Mouse (Mus musculus) liver, embryonic 15.5 days (tissue): ENCODE results near the gene Vwde. TPM values are rescaled to one million over a fixed set of nuclear protein-coding genes. Genes with fewer than 3 reads are reported as not detected.

Source experiments
- ATAC-seq: fragments of 200-750 bp; cut with Nextera tagmentation; 2 replicates; pipeline ENCODE4 v1.8.0; 2017; ENCODE audit warnings: moderate number of reproducible peaks, mild to moderate bottlenecking, moderate library complexity; ENCODE audit not compliant: insufficient read depth
- H3K27ac ChIP-seq: fragments of 300-500 bp; sonication (generic); replicated peaks from 2 replicates; pipeline ENCODE4 v1.5.1; 2015; ENCODE audit warnings: mild to moderate bottlenecking, inconsistent platforms
- H3K27me3 ChIP-seq: fragments of 300-500 bp; sonication (generic); 2 replicates; pipeline ENCODE4 v1.6.1; 2015; ENCODE audit warnings: mild to moderate bottlenecking, inconsistent platforms
- H3K36me3 ChIP-seq: fragments of 300-500 bp; sonication (generic); replicated peaks from 2 replicates; pipeline ENCODE4 v1.6.1; 2015; ENCODE audit warnings: moderate library complexity, mild to moderate bottlenecking, inconsistent platforms
- H3K4me1 ChIP-seq: fragments of 300-500 bp; sonication (generic); replicated peaks from 2 replicates; pipeline ENCODE4 v1.6.1; 2015; ENCODE audit warnings: inconsistent platforms
- H3K4me2 ChIP-seq: fragments of 300-500 bp; sonication (generic); 2 replicates; pipeline ENCODE4 v1.6.1; 2015; ENCODE audit warnings: moderate library complexity, mild to moderate bottlenecking, inconsistent platforms
- H3K4me3 ChIP-seq: fragments of 300-500 bp; sonication (generic); replicated peaks from 2 replicates; pipeline ENCODE4 v1.5.1; 2015; ENCODE audit warnings: mild to moderate bottlenecking, inconsistent platforms
- H3K9ac ChIP-seq: fragments of 300-500 bp; sonication (generic); 2 replicates; pipeline ENCODE4 v1.6.1; 2015; ENCODE audit warnings: moderate library complexity, mild to moderate bottlenecking, inconsistent platforms
- H3K9me3 ChIP-seq: fragments of 300-500 bp; sonication (generic); replicated peaks from 2 replicates; pipeline ENCODE4 v1.6.1; 2016; ENCODE audit warnings: inconsistent platforms
- WGBS: fragments of 180-500 bp; shearing (Covaris S2); methylation state at CpG from one replicate; pipeline ENCODE4 v1.1.7; 2015; ENCODE audit warnings: mixed read lengths; ENCODE audit not compliant: insufficient replicate concordance; 5-methylcytosine and 5-hydroxymethylcytosine counted together
- polyA plus RNA-seq: library from polyadenylated mRNA; unstranded; fragments of >200 nt; fragmentation: Nextera tagmentation; extraction: Ambion mirVana; gene quantifications from 2 replicates; pipeline ENCODE4 v1.2.1, GENCODE M21; 2015

The Vwde gene
- polyA plus RNA-seq, 1 experiment from 2014 or later = not detected

- Histone ChIP-seq H3K4me1 (no peaks in the 10 kb centered on the region), H3K27me3 (no peaks in the 10 kb centered on the region), H3K9ac (no peak overlapping the region), H3K9me3 (no peaks in the 10 kb centered on the region), H3K36me3 (no peaks in the 10 kb centered on the region), H3K27ac (no peak overlapping the region), H3K4me3 (no peak overlapping the region), H3K4me2 (no peak overlapping the region)
- 71% methylated on average over 9 of the region's 9 CpGs for WGBS
- no peak; the same call in 1 of the 2 replicates for ATAC-seq
Observed at GRCm38 (mm10) chr6:13153888-13154697, 70.7 kb downstream of the Vwde start.

- H3K4me2 ChIP-seq = no peak overlapping the region
- WGBS = 71% methylated on average over 1 of the region's 1 CpGs
- ATAC-seq = no peak
- H3K27me3 ChIP-seq = no peaks in the 10 kb centered on the region
- H3K9me3 ChIP-seq = no peaks in the 10 kb centered on the region
- H3K27ac ChIP-seq = no peak overlapping the region
- H3K4me1 ChIP-seq = no peaks in the 10 kb centered on the region
- no peak overlapping the region for H3K4me3 ChIP-seq
- H3K36me3 ChIP-seq = no peaks in the 10 kb centered on the region
- no peak overlapping the region for H3K9ac ChIP-seq
Observed at GRCm38 (mm10) chr6:13152062-13152640, 72.6 kb downstream of the Vwde start.

GRCm38 (mm10) chr6:13137255-13137654, 87.5 kb downstream of the Vwde start:
- ATAC-seq = no peak
- no peak overlapping the region for H3K4me3 ChIP-seq
- no peak overlapping the region for H3K27ac ChIP-seq
- no peak overlapping the region for H3K9ac ChIP-seq
- H3K27me3 ChIP-seq = no peaks in the 10 kb centered on the region
- no peaks in the 10 kb centered on the region for H3K4me1 ChIP-seq
- H3K9me3 ChIP-seq = no peaks in the 10 kb centered on the region
- 61% methylated on average over 1 of the region's 1 CpGs for WGBS
- no peaks in the 10 kb centered on the region for H3K36me3 ChIP-seq
- H3K4me2 ChIP-seq = no peak overlapping the region

GRCm38 (mm10) chr6:13108662-13109061, 116.1 kb downstream of the Vwde start:
- Histone ChIP-seq H3K9ac (no peak overlapping the region), H3K4me1 (no peaks in the 10 kb centered on the region), H3K36me3 (no peaks in the 10 kb centered on the region), H3K4me3 (no peak overlapping the region), H3K9me3 (no peaks in the 10 kb centered on the region), H3K27me3 (no peaks in the 10 kb centered on the region), H3K4me2 (no peak overlapping the region), H3K27ac (no peak overlapping the region)
- 62% methylated on average over 1 of the region's 1 CpGs for WGBS
- ATAC-seq = no peak

Other genes starting within 250 kb of the Vwde start
- gene Tmem106b, start 155.2 kb downstream of the Vwde start, polyA plus RNA-seq = 9.6 and 10.2 TPM in 2 replicates